Mouse (Mus musculus): ENCODE measurements at regions not wholly inside any gene's neighbourhood (a gene's known extent, or its start where the extent isn't known, plus 50 kb on each side); places are given as distances from the start of the nearest gene placed in this dataset.

GRCm38 (mm10) chr15:96834862-96835261, 135.3 kb upstream of the Slc38a2 start:
- no peak for ATAC-seq (replicated peaks; ENCODE audit: insufficient number of reproducible peaks, low FRiP score, low TSS enrichment, poor library complexity, severe bottlenecking)

- no peak for ATAC-seq (replicated peaks; ENCODE audit: insufficient number of reproducible peaks, low FRiP score, low TSS enrichment, poor library complexity, severe bottlenecking)
Measured at GRCm38 (mm10) chr15:96834162-96834843, 134.8 kb upstream of the Slc38a2 start.

GRCm38 (mm10) chr15:96832389-96832788, 132.9 kb upstream of the Slc38a2 start:
- ATAC-seq (replicated peaks; ENCODE audit: insufficient number of reproducible peaks, low FRiP score, low TSS enrichment, poor library complexity, severe bottlenecking): no peak

GRCm38 (mm10) chr15:96831256-96831655, 131.7 kb upstream of the Slc38a2 start:
- no peak for ATAC-seq (replicated peaks; ENCODE audit: insufficient number of reproducible peaks, low FRiP score, low TSS enrichment, poor library complexity, severe bottlenecking)

GRCm38 (mm10) chr15:96830578-96830977, 131.0 kb upstream of the Slc38a2 start:
- no peak for ATAC-seq (replicated peaks; ENCODE audit: insufficient number of reproducible peaks, low FRiP score, low TSS enrichment, poor library complexity, severe bottlenecking)

GRCm38 (mm10) chr15:96829941-96830340, 130.4 kb upstream of the Slc38a2 start:
- no peak for ATAC-seq (replicated peaks; ENCODE audit: insufficient number of reproducible peaks, low FRiP score, low TSS enrichment, poor library complexity, severe bottlenecking)

- no peak for ATAC-seq (replicated peaks; ENCODE audit: insufficient number of reproducible peaks, low FRiP score, low TSS enrichment, poor library complexity, severe bottlenecking)
Measured at GRCm38 (mm10) chr15:96828681-96829080, 129.2 kb upstream of the Slc38a2 start.

GRCm38 (mm10) chr15:96827931-96828330, 128.4 kb upstream of the Slc38a2 start:
- no peak for ATAC-seq (replicated peaks; ENCODE audit: insufficient number of reproducible peaks, low FRiP score, low TSS enrichment, poor library complexity, severe bottlenecking)

GRCm38 (mm10) chr15:96818435-96818834, 118.9 kb upstream of the Slc38a2 start:
- no peak for ATAC-seq (replicated peaks; ENCODE audit: insufficient number of reproducible peaks, low FRiP score, low TSS enrichment, poor library complexity, severe bottlenecking)

- ATAC-seq (replicated peaks; ENCODE audit: insufficient number of reproducible peaks, low FRiP score, low TSS enrichment, poor library complexity, severe bottlenecking): no peak
Measured at GRCm38 (mm10) chr15:96817626-96818025, 118.1 kb upstream of the Slc38a2 start.

- no peak for ATAC-seq (replicated peaks; ENCODE audit: insufficient number of reproducible peaks, low FRiP score, low TSS enrichment, poor library complexity, severe bottlenecking)
Measured at GRCm38 (mm10) chr15:96816997-96817570, 117.6 kb upstream of the Slc38a2 start.

- ATAC-seq (replicated peaks; ENCODE audit: insufficient number of reproducible peaks, low FRiP score, low TSS enrichment, poor library complexity, severe bottlenecking): no peak
Measured at GRCm38 (mm10) chr15:96813472-96813871, 113.9 kb upstream of the Slc38a2 start.

GRCm38 (mm10) chr15:96802729-96803053, 103.2 kb upstream of the Slc38a2 start:
- no peak for ATAC-seq (replicated peaks; ENCODE audit: insufficient number of reproducible peaks, low FRiP score, low TSS enrichment, poor library complexity, severe bottlenecking)

- no peak for ATAC-seq (replicated peaks; ENCODE audit: insufficient number of reproducible peaks, low FRiP score, low TSS enrichment, poor library complexity, severe bottlenecking)
Measured at GRCm38 (mm10) chr15:96802034-96802728, 102.7 kb upstream of the Slc38a2 start.

GRCm38 (mm10) chr15:96799228-96799627, 99.7 kb upstream of the Slc38a2 start:
- ATAC-seq (replicated peaks; ENCODE audit: insufficient number of reproducible peaks, low FRiP score, low TSS enrichment, poor library complexity, severe bottlenecking): no peak

GRCm38 (mm10) chr15:96797615-96798270, 98.2 kb upstream of the Slc38a2 start:
- no peak for ATAC-seq (replicated peaks; ENCODE audit: insufficient number of reproducible peaks, low FRiP score, low TSS enrichment, poor library complexity, severe bottlenecking)

GRCm38 (mm10) chr15:96794177-96794719, 94.7 kb upstream of the Slc38a2 start:
- no peak for ATAC-seq (replicated peaks; ENCODE audit: insufficient number of reproducible peaks, low FRiP score, low TSS enrichment, poor library complexity, severe bottlenecking)

- no peak for ATAC-seq (replicated peaks; ENCODE audit: insufficient number of reproducible peaks, low FRiP score, low TSS enrichment, poor library complexity, severe bottlenecking)
Measured at GRCm38 (mm10) chr15:96793251-96793650, 93.7 kb upstream of the Slc38a2 start.

- ATAC-seq (replicated peaks; ENCODE audit: insufficient number of reproducible peaks, low FRiP score, low TSS enrichment, poor library complexity, severe bottlenecking): no peak
Measured at GRCm38 (mm10) chr15:96791306-96791705, 91.8 kb upstream of the Slc38a2 start.

All from monocyte, adult 5-6 weeks (primary cell).